Mouse (Mus musculus) mature B cell (primary cell): Measurements from ENCODE around the gene Phactr1.

ENCODE experiments used
- in situ Hi-C: fragments of 300-500 bp; cut with MboI; formaldehyde crosslinking; loops from 2 replicates; pipeline ENCODE4 v1.14.3; 2019

The Phactr1 gene

DNA sequence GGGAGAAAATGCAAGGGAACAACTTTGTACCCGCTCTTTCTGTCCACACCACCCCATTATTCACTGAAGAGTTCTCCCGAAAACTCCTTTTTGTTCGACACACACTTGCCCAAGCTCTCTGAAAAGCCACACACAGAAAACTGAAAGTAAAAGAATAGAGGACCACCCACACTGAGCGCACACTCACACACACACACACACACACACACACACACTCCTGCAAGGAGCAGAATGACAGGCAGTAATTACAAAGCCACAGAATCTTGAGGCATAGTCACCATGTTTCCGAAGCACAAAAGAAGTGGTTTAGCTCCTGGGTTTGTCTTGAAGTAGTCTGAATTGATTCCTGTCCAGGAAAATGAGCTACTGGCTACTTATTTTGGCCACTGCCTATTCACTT lies 296.5 kb downstream of the Phactr1 start:
- in situ Hi-C loops: no loop called here

DNA sequence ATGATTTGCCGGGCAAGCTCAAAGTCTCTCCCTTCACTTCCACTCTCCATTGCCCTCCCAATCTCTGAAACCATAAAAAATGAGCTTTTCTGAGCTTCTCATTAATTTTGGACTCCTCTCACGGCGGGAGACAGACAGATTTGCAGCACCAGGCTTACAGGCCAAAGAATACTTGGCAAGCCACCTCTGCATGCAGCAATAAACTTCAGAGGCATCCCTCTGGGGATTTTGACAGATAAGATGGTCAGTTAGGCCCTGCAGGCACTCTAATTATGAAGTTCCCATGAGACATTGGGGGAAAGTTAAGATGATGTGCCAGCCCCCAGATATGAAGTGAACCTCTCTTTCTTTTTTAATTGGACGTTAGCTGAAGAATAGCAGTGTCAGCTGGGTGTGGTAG lies 300.2 kb downstream of the Phactr1 start:
- in situ Hi-C loops: no loop called here

DNA sequence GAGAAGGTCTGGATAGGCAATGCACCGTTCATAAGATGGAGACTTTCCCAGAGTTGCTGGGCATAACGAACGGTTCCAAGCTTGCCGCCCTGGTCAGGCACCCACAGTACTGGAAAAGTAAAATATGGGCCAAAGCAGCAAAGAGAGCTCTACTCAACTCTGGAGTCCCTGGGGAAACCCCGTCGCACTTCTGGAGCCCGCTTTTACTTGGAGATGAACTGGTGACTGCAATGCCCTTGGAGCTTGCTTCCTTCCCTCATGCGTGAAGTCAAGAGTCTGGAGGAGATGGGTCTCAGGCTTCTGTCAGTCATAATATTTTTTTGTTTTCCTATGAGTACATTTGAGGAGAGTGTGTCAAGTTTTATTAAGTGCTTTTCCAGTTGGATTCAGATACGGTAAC lies 302.2 kb downstream of the Phactr1 start:
- in situ Hi-C loops: no loop called here

DNA sequence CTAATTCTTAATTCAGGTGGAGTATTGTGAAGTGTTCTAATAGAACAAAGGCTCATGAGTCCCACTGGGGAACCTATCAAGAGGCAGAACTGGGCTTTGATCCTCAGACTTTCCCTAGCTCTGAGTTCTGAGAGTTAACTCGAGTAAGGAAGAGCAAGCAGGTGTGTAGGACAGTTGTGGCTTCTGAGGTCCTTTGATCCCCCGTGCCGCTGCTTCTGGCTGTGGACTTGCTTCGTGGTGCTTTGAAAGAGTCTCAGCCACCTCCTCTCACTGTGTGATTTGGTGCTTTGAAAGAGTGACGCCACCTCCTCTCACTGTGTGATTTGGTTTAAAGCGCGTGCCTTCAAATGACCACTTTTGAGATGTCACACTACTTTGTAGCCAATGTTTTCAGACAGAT lies 305.4 kb downstream of the Phactr1 start:
- in situ Hi-C loops: no loop called here

DNA sequence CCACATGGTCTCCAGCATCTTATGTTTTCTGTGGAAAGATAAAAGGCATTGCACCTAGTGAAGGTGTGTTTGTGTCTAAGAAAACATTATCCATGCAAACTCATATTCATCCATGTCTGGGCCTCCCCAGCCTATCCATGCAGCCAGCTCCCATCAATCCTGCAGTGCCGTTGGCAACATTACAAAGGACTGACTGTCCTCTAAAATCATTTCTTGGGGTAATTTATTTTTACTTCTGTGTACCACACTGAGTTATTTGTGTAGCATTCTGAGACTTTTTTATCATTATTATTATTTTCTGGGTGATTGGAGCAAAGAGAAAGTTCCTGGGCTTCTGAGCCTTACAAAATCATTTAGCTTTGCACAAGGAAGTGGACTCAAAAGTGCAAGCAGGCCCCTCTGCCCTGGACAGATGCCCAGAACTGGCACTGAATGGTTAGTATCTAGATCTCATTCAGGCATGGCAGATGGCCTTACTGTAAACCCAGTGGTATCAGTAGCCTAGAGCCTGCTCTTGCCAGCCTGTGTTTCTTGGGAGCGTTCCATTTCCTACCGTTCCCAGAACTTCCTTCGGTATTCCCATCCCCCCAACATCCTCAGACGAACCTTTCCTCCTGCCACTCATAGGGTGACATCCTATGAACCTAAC lies 307.6 kb downstream of the Phactr1 start:
- in situ Hi-C loops: no loop called here

DNA sequence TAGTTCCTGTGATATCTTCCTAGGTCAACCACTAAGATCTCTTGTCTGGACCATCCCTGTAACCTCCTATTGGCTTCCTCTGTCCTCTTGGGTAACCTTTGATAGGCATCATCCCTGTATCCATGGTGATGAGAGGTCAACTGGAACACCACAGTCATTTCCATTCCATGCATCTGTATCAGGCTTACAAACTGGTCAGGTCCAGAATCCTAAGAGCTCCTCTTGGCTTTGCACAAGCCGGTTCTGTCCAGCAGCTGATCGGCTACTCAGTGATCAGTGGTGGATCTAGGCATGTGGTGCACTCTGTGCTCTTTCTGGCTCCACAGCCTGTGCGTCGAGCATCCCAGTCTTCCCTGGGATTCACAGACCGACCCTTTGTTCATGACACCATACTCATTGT lies 309.1 kb downstream of the Phactr1 start:
- in situ Hi-C loops: no loop called here

DNA sequence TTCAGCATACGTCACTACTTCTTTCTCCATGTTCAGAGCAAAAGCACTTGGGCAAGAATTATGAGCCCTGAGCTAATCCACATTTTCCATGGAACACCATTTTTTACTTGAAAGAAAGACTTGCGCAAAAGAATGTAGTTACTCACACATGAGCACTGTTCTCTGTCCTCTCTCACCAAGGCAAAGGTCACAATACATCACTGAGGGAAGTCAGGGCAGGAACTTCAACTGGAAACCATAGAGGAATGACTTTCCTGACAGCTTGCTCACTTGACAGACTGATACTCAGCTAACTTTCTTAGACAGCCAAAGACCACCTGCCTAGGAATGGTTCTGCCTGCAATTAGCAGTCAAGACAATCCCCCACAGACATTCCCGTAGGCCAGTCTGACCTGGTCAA lies 309.6 kb downstream of the Phactr1 start:
- in situ Hi-C loops: no loop called here

DNA sequence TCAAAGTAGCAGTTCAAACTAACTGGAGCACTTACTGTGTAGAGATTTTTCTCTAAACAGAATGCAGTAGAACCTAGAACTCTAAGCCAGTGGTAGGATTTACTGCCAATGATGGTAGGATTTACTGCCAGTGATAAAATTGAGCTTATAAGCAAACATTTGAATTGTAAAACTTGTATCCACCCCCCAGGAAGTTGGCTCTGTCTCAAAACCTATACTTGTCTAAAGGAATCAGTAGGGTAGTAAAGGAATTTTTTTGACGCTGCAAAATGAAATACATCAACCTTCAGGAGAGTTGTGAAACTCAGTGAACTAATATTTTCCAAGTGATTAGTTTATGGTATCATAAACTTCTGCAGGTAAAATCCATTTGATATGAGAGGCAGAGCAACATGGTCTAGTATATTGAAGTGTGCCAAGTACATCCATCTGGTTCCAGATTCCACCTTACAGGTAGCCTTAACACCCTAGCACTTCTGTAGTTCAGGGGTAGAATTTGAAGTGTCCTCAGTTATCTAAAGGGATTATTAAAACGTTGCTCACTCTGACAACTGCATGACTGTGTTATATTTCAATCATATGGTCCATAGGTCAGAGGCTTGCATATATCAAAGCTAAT lies 310.2 kb downstream of the Phactr1 start:
- in situ Hi-C loops: no loop called here

DNA sequence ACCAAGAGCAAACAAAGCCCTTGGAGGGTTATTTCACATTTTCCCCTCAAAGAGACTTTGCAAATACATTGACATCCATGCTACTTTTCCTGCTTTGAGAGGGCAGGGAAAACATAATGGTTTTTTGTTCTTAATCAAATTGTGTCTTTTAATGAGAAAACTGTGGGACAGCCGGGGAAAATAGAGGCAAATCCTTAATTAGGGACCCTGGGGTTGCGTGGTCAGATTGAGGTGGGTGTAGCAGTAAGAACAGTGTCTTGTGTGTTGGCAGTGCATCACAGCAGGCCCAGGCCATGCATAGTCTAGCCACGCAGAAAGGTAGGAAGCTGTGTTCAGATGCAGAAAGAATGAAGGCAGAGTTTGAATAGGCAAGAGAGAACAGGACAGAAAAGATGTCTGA lies 310.7 kb downstream of the Phactr1 start:
- in situ Hi-C loops: no loop called here

DNA sequence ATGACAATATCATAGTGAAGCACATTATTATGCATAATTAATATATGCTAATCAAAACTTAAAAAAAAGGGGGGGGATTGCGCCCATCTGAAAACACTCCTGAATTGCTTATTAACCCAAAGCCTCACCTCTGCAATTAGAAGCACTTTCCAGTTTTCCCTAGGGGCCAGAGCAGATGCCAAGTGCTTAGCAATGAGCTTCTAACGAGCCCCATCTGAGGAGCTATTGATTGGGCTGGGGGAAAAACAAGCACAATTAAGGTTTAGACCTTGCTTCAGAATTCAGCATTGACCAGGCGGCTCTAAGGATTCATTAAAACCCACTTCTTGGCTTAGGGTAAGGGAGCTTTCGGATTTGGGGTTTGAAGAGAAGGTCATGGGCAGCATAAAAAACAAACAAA lies 311.9 kb downstream of the Phactr1 start:
- in situ Hi-C loops: no loop called here

DNA sequence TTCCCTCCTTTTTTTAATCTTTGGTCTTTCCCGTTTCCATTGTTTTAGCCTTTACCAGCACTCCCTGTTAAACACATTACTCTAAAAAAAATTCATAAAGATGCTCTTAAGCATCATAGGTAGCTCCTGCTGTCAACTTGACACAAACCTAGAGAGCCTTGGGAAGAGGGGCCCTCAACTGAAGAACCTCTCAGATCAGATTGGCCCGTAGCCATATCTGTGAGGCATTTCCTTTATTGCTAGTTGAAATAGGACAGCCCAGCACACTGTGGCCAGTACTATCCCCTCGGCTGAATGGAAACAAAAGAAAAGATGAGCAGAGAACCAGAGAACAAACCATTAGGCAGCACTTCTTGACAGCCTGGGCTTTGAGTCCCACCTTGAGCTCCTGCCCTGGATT lies 313.9 kb downstream of the Phactr1 start:
- in situ Hi-C loops: no loop called here

DNA sequence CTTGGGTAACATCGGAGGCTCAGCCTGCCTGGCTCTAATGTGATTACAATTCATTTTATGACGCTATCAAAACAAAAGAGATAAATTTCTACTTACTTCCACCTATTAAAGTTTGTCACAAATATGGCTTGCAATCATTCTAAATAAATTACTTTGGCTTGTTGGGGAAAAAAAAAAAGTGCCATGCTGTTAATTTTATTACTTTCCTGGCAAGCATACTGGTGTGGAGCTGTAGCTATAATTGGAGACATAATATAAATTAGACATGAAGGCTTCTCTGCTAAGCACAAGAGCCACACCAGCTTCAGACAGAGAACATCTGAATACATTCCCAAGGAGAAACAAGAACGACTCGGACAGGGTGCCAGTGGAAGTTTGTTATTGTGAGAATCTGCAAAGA lies 315.8 kb downstream of the Phactr1 start:
- in situ Hi-C loops: no loop called here

DNA sequence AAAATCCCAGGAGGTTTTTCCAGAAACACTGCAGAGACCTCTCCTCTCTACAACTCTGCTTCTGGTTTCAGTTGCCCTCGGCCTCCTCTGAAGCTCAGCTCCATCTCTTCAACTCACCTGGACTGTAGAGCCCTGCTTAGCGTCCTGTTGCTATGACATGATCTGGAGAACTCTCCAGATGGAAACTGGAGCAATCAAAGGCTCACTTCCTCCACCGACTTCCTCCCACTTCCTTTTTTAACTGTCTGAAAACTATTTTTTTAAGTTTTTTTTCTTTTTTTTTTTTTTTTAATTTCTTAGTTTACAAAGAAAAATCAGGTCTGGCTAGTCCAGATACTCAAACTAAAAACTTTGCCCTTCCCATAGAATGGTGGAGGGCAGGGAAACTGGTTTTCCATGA lies 318.9 kb downstream of the Phactr1 start:
- in situ Hi-C loops: no loop called here

DNA sequence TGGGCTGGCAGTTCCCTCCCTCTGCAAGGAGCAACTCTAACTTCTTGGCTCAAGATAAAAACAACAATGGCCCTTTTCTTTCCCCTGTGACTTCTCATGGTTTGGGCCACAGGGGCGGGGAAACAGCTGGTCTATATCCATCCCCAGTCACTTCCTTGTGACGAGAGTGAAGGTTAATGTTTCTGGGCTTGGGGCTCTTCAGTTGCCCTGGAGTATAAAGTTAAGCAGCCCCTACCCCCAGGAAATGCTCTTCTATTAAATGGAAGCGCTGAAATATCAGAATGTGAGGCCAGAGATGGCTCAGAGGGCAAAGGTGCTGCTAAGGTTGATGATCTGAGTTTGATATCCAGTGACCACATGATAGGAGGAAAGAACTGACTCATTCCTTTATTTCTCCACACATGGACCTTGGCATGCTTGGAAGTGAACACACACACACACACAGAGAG lies 324.7 kb downstream of the Phactr1 start:
- in situ Hi-C loops: no loop called here

DNA sequence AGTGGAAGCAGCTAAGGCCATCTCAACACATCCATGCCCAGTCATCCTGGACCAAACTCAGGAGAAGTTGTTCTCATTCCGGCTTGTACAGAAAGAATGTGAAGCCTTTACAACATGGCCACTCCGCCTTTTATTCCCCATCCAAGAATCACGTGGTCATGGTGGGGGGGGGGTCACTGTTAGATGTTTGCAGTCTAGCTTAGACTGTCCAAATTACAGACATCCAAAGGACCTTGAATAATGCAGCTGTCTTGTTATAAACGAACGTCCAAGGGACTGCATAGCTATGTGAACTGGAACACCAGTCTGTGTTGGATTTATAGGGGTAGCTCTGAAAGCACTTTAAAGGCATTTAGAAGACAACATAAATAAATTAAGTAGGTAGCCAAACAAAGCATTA lies 328.0 kb downstream of the Phactr1 start:
- in situ Hi-C loops: no loop called here

DNA sequence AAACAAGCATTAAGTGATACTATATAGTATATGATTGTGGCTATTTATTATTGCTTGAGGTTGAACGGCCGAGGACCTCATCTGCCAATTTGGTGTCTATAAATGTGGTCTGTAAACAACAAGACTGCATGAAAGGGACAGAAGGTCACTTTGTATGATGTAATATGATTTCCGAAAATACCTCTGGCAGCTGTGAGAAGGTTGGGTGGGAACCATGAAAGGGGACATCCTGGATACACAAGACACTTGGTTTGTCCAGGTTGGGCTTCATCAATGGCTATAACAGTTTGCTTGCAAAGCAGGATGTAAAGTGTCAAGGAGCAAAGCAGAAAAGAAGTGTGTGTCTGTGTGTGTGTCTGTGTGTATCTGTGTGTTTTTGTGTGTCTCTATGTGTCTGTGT lies 329.2 kb downstream of the Phactr1 start:
- in situ Hi-C loops: no loop called here

DNA sequence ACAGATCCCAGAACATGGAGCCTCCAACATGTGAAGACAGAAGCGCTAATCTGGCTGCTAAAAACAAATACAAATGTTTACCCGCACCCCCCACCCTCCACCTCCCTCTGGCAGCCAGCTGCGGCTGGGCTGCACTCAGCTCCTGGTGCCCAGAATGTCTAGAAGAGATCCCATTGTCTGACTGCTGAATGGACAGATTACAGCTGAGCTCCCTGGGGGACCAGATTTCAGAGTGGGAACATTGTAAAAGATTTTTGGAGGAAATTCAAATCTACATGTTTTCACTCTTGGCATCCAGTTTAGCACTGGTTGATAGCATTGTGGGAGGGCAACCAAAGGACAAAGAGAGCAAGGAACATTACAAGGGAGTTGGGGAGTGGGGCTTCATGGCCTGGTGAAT lies 331.1 kb downstream of the Phactr1 start:
- in situ Hi-C loops: no loop called here

DNA sequence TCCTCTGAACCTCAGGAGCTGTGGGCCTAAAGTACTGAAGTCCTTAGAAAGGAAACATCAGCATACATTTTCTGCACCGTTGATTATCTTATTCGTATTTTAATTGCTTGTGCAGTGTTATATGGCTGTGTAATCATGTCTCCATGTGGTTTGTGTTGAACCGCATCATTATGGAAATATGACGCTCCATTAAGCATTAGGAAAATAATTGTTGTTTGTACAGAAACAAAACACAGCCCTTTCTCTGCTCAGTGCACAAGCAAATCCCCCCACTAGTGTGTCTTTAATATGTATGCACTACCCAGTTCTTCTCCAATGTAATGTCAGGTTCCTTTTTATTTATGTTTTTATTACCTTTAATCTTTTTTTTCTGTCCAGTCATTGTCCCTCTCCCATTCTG lies 333.6 kb downstream of the Phactr1 start:
- in situ Hi-C loops: no loop called here

DNA sequence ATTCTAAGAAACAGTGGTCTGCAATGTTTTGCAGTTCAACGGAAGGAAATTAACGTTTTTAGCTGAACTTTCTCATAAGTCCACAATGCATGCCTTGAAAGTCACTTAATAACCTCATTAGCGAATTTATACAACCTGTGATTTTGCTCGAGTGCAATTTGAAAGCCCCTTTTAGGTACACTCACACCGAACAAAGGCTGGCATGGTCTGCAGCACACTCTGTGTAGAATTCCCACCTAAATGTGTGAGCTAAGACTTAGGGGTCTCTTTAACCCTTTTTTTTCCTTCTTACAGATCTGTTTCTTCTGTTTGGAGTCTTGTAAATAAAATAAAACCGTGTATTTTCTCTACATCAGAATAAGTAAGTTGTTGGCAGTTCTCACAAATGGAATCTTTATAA lies 335.3 kb downstream of the Phactr1 start:
- in situ Hi-C loops: no loop called here

DNA sequence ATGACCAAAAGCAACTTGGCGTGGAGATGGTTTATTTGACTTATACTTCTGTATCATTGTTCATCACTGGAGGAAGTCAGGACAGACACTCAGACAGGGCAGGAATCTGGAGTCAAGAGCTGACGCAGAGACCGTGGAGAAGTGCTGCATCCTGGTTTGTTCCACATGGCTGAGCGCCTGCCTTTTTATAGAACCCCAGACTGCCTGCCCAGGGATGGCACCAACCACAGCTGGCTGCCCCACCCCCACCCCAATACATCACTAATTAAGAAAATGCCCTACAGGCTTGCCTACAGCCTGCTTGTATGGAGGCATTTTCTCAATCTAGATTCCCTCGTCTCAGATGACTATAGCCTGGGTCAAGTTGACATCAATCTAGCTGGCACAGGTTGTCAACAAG lies 338.4 kb downstream of the Phactr1 start:
- in situ Hi-C loops: no loop called here

DNA sequence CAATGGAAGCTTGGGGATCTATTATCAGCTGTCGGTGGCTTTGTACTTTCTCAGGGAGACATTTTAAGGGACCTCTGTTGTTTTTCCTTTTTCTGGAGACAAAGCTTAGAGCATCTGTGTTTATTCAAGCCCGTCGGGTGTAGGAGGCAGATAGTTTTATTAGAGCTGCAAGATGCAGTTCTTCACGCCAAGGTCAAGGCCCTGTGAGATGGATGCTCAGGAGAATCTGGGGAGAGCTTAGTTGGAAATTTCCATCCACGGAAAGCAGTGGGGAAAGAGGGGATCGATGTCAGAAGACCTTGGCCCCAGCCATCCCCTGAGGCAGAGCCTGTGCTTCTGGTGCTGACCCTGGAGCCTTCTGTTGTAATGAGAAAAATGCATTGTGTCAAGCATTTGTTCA lies 340.6 kb downstream of the Phactr1 start:
- in situ Hi-C loops: no loop called here

DNA sequence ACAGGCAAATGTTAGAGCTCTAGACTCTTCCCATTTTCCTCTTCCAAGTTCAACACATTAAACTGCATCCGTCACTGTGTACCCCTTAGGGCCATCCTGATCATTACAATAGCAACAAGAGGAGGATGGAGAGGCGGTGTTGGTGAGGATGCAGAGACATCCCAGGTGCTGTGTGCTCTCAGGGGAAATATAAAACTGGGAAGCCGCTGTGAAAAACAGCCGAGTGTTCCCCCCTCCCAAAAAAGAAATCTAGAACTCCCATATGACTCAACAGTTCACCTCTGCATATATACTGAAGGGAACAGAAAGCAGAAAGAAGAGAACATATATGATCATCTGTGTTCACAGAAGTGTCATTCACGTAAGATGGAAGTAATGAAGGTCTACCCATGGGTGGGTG lies 342.6 kb downstream of the Phactr1 start:
- in situ Hi-C loops: no loop called here

DNA sequence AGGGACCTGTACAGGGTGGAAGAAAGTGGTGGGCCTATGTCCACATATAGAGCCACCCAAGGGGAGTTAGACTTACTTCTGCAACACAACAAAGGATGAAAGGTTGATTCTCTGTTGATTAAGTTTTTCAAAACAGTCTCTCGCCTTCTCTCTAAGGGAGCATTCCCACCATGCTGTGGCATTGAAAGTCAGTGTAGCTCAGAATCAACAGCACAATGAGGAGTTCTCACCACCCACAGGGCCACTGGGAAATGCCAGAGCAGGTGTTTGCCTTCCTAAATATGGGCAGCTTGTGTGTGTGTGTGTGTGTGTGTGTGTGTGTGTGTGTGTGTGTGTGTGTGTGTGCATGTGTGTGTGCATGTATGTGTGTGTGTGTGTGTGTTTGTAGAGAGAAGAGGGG lies 347.1 kb downstream of the Phactr1 start:
- in situ Hi-C loops: no loop called here

DNA sequence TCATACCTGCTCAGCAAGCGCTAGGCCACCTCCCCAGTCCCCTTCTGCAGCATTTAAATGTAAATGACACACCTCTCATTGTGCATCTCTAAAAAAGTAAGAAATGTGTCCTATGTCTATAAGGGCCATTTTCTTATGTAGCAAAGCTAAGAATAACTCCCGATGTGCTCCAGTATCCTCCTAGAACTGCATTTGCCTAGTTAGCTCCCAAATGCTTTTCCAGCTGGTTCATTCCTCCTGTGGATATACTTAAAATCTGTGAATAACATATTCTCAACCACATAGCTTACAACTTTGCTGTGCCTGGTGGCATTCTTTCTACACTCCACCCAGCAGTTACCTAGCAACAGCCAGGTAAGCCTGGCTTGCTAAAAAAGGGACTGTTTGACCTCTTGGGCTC lies 349.8 kb downstream of the Phactr1 start:
- in situ Hi-C loops: no loop called here
